Mouse (Mus musculus): Measurements from ENCODE around the gene Tmem131l.

Tmem131l gene

DNA sequence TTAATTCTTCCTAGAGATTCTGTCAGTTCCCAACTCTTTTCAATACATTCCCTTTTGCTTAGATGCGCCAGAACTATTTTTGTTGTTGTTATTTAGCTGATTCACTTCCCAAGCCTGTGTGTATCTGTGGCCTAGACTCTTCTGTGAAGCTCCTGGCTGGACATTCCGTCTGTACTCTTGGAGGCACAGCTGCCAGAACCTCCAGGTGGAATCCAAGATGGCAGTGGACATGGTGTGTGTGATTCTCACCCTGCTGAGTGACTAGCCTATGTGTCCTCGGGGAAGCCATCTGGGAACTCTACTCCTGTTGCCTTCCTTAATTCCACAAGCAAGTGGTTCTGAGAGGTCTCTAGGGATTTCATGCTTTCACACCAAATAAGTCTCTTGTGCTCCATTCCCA lies 63.8 kb downstream of the Tmem131l start:
- no peak for DNase-seq

DNA sequence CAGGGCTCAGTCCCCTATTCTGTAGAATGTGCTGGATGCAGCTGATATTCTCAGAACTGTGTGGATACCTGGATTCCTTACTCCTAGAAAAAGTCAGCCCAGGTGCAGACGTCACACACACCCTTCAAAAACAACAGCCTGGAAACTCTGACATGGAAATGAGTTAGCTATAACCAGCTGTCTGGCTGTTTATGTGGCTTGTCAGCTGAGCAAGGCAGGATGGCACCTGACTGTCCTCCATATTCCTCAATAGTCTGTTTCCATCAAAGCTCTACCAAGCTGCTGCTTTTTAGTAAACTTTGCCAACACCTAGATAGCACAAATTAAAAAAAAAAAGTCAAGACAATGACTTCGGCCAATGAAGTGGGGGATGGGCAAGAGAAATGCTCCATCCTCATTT lies 66.6 kb downstream of the Tmem131l start:
- no peak for DNase-seq

DNA sequence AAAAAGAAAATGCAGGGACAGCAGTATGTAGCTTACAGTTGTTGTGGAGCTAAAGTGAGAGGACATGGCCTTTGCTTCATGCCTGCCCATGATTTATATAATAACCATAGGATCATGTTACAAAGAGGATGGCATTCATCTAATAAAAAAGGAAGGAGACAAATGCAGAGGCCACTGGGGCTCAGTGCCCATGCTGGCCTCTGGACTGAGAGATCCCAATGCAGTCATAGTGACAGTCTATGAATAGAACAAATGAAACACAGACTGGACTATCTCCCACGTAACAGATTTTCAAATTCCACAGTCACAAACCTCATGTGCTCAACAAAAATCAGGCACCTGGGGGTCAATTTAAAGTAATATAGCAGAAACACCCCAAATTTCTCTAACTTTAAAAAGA lies 69.3 kb downstream of the Tmem131l start:
- no peak for DNase-seq

DNA sequence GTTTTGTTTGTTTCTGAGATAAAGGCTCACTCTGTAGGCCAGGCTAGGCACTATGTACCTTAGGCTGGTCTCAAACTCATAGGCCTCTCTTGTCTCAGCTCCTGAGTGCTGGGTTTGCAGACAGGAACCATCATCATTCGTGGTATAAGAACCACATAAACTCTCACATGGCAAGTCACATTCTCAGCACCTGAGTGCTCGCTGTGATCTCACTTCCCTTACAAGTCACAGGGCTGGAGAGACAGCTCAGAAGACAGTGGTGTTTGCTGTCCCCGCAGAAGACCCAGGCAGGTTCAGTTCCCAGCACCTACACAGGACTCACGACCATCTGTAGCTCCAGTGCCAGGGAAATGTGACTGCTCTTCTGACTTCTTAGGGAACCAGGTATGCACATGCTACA lies 70.9 kb downstream of the Tmem131l start:
- no peak for DNase-seq

DNA sequence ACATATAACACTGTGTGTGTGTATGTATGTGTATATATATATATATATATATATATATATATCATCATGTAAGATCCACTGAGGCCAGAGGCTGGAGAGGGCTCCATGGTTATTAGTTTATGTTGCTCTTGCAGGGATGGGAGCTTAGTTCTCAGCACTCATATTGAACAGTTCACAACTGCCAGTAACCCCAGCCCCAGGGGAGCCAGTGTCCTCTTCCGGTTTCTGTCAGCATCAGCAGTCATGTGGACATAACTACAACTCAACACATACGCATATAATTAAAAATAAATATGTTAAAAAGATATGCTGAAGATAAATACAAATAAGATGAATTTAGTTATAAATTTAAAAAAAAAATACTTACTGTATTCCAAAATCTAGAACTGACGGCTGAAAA lies 72.2 kb downstream of the Tmem131l start:
- DNase-seq, result no peak

DNA sequence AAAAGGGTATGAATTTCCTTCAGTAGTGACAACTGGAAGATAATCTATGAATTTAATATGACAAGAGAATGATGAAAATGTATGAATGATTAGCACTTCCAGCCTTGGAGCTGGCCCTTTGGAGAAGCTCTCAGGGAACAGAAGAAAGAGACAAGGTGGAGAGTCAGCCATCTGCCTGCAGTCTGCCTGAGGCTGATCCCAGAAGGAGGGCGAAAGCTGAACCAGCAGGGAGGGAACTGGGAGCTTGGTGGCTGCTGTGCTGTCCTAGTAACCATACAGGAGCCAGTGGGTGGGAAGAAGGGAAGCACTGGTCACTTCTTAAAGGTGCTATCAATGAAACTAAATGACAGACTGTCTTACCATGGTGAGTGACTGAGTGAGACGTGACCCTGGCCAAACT lies 74.6 kb downstream of the Tmem131l start:
- no peak for DNase-seq

DNA sequence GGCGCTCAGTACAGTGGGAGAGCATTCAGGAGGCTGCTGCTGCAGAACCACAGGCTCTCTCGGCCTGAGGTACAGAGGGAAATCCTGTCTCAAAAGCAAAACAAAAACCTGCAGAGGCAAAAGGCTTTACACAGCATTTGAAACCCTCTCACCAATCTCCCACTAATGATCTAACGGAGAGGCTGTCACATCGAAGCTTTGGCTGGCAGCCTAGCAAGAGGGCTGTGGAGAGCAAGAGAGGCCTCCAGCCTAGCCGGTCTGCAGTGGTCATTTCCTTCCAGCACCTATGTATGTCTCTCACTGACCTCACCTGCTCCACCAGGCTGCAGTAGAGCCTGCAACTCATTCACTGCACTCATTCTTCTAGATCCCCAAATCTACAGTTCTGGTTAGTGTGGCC lies 76.3 kb downstream of the Tmem131l start:
- no peak for DNase-seq

DNA sequence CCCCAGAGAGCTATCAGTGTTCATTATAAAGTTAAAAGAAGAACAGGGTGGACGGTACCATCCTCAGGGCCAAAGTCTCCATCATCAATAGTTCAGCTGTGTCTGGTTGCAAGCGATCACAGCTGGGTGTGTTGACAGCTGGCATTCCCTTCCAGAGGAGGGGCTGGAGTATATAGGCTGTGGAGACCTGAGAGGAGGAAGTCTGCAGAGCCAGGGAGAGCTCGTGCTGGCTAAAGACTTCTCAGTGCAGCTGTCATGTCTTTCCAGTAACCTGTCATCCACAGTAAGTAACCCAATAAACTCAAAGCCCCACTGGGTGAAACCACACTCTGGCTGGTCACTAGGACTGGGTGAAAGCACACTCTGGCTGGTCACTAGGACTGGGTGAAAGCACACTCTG lies 77.4 kb downstream of the Tmem131l start:
- DNase-seq, result no peak

DNA sequence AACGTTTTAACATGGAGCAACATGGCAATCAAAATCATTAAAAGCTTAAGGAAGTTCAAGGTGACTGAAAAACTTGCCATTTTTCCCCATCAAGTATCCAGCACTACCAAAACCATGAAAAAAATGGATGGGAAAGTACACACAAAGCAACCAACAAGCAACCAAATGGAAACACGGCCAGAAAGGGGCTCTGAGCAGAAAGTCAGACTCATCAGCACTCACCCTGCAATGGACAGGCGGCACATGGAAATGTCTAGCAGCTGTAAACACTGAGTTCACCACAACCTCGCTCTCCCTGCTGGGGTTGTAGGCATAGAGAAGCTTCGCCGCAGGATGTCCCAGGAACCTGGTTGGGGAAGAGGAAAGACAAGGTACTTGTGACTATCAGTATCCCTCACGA lies 77.9 kb downstream of the Tmem131l start:
- no peak for DNase-seq

DNA sequence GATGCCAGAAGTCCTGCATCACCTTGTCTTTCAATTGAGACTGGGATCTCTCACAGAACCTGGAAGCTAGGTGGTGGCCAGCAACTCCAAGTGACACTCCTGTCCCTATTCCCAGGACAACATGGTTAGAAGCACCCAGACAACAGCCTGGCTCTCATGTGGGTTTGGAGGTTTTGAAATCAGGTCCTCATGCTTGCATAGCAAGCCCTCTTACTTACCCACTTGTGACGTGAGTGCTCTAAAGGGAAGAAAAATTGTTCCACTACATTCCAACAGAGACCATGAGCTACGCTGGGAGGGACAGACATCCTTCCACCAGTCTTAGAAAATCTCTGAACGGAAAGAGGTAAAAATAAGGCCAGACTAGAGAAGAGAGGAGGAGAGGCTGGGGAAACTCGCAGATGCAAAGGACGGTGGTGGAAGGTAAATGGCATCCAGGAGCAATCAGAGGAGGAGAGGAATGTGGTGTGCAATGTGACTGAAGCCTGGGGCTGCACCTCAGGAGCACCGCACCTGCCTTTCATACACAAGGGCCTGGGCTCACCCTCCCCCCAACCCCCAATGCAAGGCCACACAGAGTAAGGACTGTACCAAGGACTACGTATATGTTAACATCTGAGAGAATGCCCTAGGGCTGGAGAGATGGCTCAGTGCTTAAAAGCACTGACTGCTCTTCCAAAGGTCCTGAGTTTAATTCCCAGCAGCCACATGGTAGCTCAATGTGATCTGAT lies 80.9 kb downstream of the Tmem131l start:
- DNase-seq, result no peak

DNA sequence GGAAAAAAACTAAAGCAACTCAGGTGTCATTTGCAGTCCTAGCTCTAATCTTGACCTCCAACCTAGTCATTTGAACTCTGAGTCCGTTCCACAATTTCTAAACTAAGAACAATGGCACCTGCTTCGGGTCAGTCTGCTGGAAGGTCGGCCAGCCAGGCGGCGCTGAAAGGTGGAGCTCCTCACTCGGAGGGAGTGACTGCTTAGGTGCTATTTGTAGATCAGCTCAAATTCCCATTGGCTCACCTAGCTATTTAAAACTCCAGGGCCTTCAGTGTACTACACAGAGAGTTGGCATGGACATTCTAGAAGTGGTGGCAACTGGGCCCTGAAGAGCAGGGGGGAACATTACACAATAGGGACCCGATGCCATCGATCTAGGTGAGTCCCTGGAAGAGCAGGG lies 86.1 kb downstream of the Tmem131l start:
- DNase-seq, result no peak

DNA sequence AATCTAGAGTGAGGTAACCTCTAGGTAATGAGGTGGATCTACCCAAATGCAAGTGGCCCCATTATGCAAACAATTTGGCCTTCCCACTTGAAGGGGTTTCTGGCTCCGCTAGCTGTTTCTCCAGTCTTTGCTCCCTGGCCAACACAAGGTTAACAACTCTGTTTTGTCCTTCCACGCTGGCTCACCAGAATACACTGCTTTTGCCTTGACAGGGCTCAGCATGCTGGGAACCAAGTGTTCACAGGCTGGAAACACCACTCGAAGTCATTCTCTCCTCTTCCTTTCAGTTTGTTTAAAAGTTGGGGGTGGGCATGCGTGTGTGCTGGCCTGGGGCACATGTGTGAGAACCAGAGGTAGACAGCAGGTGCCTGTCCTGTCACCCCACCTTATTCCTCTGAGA lies 91.2 kb downstream of the Tmem131l start:
- DNase-seq, result no peak

DNA sequence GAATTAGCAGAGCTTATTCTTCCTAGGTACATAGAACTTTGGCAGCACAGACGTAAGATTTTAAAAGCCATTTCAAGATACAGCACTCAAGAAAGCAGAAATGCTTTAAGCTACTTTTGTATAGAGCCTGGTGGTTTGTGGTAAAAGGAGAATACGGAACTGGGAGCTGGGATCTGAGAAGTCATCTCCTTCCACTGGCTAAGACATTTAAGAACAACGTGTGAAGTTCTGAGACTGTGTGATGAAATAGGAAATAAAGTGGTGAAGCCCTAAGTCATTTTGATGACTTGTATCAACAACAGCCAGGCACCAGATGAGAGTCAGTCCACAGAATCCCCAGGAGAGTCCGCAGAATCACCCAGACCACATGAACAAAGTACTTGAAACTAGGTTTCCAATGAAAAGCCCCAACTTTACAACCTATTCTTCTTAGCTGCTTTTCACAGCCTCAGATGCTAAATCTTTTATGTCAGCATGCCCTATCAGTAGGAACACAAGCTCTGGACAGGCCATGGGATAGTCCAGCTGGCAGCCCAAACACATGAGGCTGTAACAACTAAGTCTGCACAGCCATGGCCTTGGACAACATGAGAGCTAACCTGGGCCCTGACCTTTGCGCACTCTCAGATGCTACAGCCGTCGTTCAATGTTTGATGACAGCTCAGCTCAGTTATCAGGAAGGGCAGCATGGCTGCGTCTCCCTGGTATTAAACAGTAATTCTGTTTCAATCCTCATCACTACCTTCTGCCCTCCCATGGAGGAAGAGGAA lies 92.3 kb downstream of the Tmem131l start:
- DNase-seq, result no peak

DNA sequence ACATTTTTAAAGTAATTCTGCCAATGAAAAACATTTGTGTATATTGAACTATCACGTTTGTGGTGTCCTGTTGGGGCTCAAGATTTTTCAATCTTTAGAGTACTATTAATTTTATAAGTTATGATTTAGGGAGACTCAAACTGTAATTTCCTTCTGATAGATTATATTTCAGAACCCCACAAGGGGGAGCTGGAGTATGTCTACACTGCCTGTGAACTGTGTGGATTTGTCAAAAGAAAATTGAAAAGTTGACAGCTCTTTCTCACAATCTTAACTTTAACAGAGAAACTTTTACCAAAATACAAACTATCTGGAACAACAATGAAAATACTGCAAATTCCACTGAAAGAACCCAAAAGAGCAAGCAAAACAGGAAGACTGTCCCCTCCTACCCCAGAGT lies 93.1 kb downstream of the Tmem131l start:
- DNase-seq, result no peak

DNA sequence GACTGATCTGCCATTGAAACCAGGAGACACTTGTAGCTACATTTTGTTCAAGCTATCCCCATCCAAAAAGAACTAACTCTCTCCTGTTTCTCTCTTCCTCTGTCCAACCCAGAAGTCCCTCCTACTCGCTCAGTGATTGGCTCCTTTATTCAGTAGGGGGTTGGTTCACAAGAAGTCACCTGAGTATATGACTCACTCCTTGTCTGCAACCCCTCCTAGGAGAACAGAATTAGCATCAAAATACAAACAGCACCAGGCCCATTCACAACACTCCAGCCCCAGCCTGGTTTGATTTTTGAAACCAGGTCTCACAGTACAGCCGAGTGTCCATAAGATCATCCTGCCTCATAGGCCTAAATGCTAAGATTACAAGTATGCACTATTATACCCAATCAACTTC lies 96.3 kb downstream of the Tmem131l start:
- no peak for DNase-seq

DNA sequence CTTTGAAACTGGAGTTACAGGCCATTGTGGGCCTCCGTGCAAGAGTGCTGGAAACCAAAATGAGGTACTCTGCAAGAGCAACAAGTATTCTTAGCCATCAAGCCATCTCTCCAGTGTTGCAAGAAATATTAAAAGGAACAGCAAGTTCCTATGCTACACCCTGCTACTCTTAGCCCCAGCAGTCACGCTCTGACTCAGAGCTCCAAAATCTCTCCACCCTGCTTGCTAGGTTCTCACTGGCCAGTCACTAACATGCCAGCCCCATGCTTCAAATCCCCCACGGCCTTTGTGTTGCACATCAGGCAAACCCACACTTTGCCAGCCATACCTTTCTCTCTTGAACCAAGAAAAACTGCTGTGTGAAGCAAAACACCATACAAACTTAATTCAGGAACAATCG lies 96.8 kb downstream of the Tmem131l start:
- no peak for DNase-seq

DNA sequence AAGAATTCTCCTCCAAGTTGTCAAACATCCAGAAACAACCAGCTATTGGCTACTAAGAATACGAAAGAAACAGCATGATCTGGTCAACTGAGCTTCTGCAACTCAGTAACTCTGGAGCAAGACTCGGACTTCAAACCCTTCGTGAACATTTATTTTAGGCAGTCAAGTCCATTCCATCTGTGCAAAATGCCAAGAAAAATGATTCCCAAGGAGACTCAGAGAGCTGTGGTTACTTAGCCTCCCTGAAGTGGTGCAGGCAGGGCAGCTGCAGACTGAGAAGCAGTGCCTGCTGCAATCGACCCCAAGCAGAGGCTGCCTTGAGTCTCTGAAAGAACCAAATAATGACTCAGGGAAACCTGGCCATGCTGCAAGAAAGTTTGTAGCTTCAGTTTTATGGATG lies 98.1 kb downstream of the Tmem131l start:
- DNase-seq, result no peak

DNA sequence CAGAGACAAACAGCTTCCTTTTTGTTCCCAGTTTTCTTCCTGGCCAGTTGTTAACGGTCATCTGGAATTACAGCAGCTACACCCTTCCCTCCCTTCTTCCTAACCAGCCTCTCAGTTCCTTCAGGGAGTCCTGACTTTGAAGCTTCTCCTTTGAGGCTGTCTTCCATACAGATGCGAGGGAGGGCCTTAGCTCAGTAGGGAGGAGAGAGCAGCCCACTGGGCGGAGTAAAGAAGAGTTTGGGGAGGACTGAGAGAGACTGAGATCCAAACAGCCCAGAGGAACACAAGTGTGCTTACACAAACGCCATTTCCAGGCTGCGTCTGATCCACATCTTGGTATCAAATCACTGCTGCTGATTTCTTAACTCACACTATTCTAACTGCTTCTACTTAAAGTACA lies 101.1 kb downstream of the Tmem131l start:
- DNase-seq, result no peak

DNA sequence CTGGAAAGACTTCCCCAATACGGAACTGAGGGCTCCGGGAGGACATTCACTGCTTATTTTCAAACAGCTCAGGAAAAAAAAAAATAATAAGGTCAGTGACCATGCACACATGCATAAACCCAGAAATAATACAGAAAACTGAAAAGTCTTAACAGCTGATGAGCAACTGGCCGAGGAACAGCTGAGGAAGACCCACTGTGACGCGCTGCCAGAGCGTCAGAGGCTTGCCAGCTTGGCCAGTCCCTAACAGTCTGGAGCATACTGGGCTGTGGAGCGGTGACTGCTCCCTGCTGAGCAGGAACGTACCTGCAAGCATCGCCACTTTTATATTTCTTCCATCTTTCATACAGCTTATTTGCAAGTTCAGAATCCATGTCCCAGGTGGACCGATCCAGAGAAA lies 105.5 kb downstream of the Tmem131l start:
- DNase-seq, result no peak

DNA sequence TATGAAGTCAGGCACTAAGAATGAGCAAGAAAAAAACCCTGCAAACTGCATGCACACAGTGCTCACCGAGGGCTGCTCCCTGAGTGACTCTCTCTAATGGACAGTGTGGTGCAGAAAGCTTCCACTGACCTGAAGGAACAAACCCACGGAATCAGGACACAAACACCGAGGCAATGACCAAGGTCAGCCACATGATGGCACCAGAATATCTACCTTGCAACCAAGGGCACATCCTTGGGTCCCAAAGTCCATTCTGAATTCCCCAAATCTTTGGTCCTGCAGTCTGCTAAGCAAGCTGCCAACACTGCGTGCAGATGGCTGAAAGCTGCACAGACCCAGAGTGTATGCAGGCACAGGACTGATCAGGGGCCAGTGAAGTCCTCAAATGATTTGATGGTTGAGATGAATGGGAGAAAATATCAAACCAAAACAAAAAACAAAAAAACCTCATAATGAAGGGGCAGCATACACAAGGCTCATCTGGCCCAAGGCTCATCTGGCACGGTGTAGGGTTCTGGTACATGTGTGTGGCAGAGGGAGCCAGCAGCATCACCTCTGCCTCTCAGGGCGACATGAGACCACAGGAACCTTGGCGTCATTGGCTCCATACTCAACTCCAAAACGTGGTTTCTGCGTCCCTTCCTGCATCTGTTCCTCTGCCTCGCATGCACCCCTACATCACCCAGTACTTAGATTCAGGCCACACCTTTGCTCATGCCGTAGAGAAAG lies 124.0 kb downstream of the Tmem131l start:
- peak in 1 of 2 experiments; percentile 12 for DNase-seq

DNA sequence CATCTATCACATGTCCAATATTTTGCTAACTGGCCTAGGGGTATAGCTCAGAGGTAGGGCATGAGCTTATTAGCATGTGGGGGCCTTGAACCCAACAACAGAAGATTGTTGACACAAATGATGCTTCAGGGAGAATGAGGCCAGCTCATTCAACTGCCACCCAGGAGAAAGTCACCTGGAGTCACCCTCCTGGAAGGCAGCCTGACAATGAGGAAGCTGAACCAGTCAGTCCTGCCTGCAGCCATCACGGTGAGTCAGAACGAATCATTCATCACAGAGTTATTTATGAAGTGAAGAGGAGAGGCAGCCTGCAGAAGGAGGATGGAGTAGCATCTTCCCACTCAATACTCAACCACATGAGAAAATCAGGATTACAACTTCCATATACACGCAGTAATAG lies 124.9 kb downstream of the Tmem131l start:
- no peak for DNase-seq

DNA sequence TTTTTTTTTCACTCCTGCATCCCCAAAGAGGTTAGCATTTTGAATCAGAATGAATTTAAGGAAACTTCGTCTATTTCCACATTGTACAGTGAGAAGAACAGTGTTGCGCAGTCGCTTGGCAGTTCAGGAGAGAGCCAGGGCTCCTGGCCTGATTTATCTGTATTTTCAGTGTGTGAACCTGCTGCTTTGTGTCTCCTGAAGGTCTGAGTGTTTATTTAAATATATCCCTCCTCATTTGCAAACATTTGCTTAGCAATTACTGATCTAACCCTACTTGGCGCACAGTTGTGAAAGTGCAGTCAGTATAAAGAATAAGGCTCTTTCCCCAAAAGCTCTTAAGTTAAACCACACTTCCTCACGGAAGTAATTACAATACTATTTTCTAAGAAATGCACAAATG lies 129.3 kb downstream of the Tmem131l start:
- DNase-seq, result no peak

DNA sequence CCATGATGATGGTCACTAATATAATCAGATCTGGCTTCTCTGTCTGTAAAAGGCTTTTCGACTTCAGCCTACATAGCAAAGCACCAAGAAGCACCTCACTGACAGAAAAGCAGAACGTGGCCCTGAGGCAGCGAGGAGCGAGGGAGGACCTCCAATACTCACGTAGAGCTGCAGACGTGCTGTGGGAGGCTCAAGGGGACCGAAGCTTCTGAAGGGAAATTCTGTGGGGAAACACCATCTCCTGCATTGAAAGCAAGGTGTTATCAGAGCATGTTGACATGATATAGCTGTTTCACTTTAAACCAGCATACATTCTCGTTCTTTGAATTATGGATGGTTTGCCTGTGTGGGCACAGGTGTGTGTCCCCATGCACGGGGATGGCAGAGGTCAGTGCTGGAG lies 133.8 kb downstream of the Tmem131l start:
- no peak for DNase-seq

DNA sequence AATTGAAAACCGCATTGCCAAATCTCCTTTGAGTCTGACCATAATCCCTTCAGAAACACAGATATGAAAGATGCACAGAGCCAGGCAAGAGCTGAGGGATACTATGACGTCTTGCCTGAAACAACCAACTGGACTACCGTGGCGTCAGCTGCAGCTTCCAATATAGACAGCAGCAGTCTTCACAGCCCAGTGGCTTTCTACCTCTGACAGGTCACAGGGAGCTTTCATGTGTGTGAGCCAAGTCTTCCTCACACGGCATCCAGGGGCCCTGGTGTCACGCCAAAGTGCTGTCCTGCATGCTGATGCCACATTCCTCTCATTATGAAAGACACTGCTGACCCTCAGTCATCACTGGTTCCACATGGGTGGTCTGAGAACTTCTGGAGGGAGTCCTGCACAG lies 134.8 kb downstream of the Tmem131l start:
- DNase-seq, result no peak

Data from thymus, postnatal 36 days (tissue).